Mouse (Mus musculus) MEL (cell line): ENCODE data around the gene Senp1. TPM values are rescaled to one million over a fixed set of nuclear protein-coding genes. Genes with fewer than 3 reads are reported as not detected.

ENCODE experiments used
- DNase-seq: peaks from one replicate; pipeline ENCODE4 v3.0.0; 2011; ENCODE audit warnings: low read depth, low spot score
- H3K27ac ChIP-seq: 2 replicates; pipeline ENCODE4 v1.5.1; 2012; ENCODE audit warnings: low read depth, mild to moderate bottlenecking, control low read depth, low read length, moderate library complexity; ENCODE audit not compliant: control insufficient read depth
- H3K27me3 ChIP-seq, 2 experiments: fragments of 150-350 bp in 1 of 2; sonication (generic) in 1 of 2; 2 replicates each; pipeline ENCODE4 v1.6.1; 2012; ENCODE audit warnings: low read length in 2 of 2, mild to moderate bottlenecking in 2 of 2, improper control_type of control experiment in 1 of 2, moderate library complexity in 1 of 2; ENCODE audit not compliant: insufficient read depth in 2 of 2, control insufficient read depth in 1 of 2
- H3K36me3 ChIP-seq, 2 experiments: 2 replicates each; pipeline ENCODE4 v1.6.1; 2012 to 2014; ENCODE audit warnings: low read length in 2 of 2, improper control_type of control experiment in 1 of 2, inconsistent platforms in 1 of 2, mild to moderate bottlenecking in 1 of 2; ENCODE audit not compliant: insufficient read depth in 2 of 2, control insufficient read depth in 1 of 2
- H3K4me1 ChIP-seq, 2 experiments: fragments of 150-350 bp in 1 of 2; sonication (generic) in 1 of 2; 2 replicates each; pipeline ENCODE4 v1.6.1; 2012; ENCODE audit warnings: low read length in 2 of 2, improper control_type of control experiment in 1 of 2, mild to moderate bottlenecking in 1 of 2; ENCODE audit not compliant: insufficient read depth in 2 of 2, control insufficient read depth in 1 of 2
- H3K4me3 ChIP-seq, 2 experiments: fragments of 150-350 bp in 1 of 2; sonication (generic) in 1 of 2; 2 replicates each; pipeline ENCODE4 v1.5.1; 2012; ENCODE audit warnings: low read depth in 2 of 2, low read length in 2 of 2, mild to moderate bottlenecking in 2 of 2, moderate library complexity in 2 of 2, control low read depth in 1 of 2, improper control_type of control experiment in 1 of 2; ENCODE audit not compliant: control insufficient read depth in 1 of 2, insufficient read depth in 1 of 2
- H3K79me2 ChIP-seq: 2 replicates; pipeline ENCODE4 v1.6.1; 2012; ENCODE audit warnings: mild to moderate bottlenecking, low read length, moderate library complexity; ENCODE audit not compliant: control insufficient read depth, poor library complexity, insufficient read depth
- H3K9ac ChIP-seq: 2 replicates; pipeline ENCODE4 v1.6.1; 2012; ENCODE audit warnings: low read depth, mild to moderate bottlenecking, control low read depth, low read length, moderate library complexity; ENCODE audit not compliant: control insufficient read depth, poor library complexity, severe bottlenecking
- H3K9me3 ChIP-seq: fragments of 150-350 bp; sonication (generic); replicated peaks from 2 replicates; pipeline ENCODE4 v1.6.1; 2012; ENCODE audit warnings: mild to moderate bottlenecking, low read length, improper control_type of control experiment, moderate library complexity; ENCODE audit not compliant: insufficient read depth
- BHLHE40 ChIP-seq: IDR thresholded peaks from 2 replicates; pipeline ENCODE4 v1.6.1; 2012; ENCODE audit warnings: low read depth, mild to moderate bottlenecking, inconsistent platforms, low read length, improper control_type of control experiment, borderline replicate concordance
- CHD1 ChIP-seq: IDR thresholded peaks from 2 replicates; pipeline ENCODE4 v1.6.1; 2012; ENCODE audit warnings: low read depth, mild to moderate bottlenecking, inconsistent platforms, low read length, improper control_type of control experiment
- EP300 ChIP-seq, 2 experiments: IDR thresholded peaks; 2 replicates each; pipeline ENCODE4 v1.6.1; 2011; ENCODE audit warnings: improper control_type of control experiment in 2 of 2, low read length in 2 of 2, low read depth in 1 of 2, mild to moderate bottlenecking in 1 of 2
- MAFK ChIP-seq: IDR thresholded peaks from 2 replicates; pipeline ENCODE4 v1.6.1; 2011; ENCODE audit warnings: low read depth, mild to moderate bottlenecking, low read length, improper control_type of control experiment, borderline replicate concordance
- MAX ChIP-seq: IDR thresholded peaks from 2 replicates; pipeline ENCODE4 v1.6.1; 2011; ENCODE audit warnings: low read length, improper control_type of control experiment
- MEF2A ChIP-seq: IDR thresholded peaks from 2 replicates; pipeline ENCODE4 v1.6.1; 2014; ENCODE audit warnings: low read depth, mild to moderate bottlenecking, inconsistent platforms, low read length, improper control_type of control experiment; ENCODE audit not compliant: poor library complexity, insufficient replicate concordance, severe bottlenecking; ENCODE audit errors: extremely low read depth
- MXI1 ChIP-seq: IDR thresholded peaks from 2 replicates; pipeline ENCODE4 v1.6.1; 2011; ENCODE audit warnings: mild to moderate bottlenecking, low read depth, low read length, improper control_type of control experiment
- NELFE ChIP-seq: IDR thresholded peaks from 2 replicates; pipeline ENCODE4 v1.6.1; 2011; ENCODE audit warnings: low read depth, low read length, improper control_type of control experiment
- POLR2A ChIP-seq, 2 experiments: IDR thresholded peaks; 2 replicates each; pipeline ENCODE4 v1.6.1; 2011 to 2012; ENCODE audit warnings: low read length in 2 of 2, mild to moderate bottlenecking in 2 of 2, control low read depth in 1 of 2, improper control_type of control experiment in 1 of 2, low read depth in 1 of 2, moderate library complexity in 1 of 2; ENCODE audit not compliant: control insufficient read depth in 1 of 2, insufficient read depth in 1 of 2, poor library complexity in 1 of 2
- POLR2AphosphoS2 ChIP-seq: IDR thresholded peaks from 2 replicates; pipeline ENCODE4 v1.6.1; 2011; ENCODE audit warnings: low read length, improper control_type of control experiment
- SIN3A ChIP-seq: IDR thresholded peaks from 2 replicates; pipeline ENCODE4 v1.6.1; 2012; ENCODE audit warnings: low read length, improper control_type of control experiment, inconsistent platforms
- TBP ChIP-seq: IDR thresholded peaks from 2 replicates; pipeline ENCODE4 v1.8.0; 2011; ENCODE audit warnings: low read depth, low read length, improper control_type of control experiment
- UBTF ChIP-seq: IDR thresholded peaks from 2 replicates; pipeline ENCODE4 v1.6.1; 2012; ENCODE audit warnings: low read depth, mild to moderate bottlenecking, inconsistent platforms, low read length, improper control_type of control experiment, moderate library complexity, borderline replicate concordance; ENCODE audit not compliant: insufficient read depth
- USF2 ChIP-seq, 2 experiments: IDR thresholded peaks; 2 replicates each; pipeline ENCODE4 v1.6.1; 2011 to 2012; ENCODE audit warnings: improper control_type of control experiment in 2 of 2, low read length in 2 of 2, borderline replicate concordance in 1 of 2, inconsistent platforms in 1 of 2, low read depth in 1 of 2, mild to moderate bottlenecking in 1 of 2; ENCODE audit not compliant: insufficient read depth in 1 of 2
- ZNF384 ChIP-seq: IDR thresholded peaks from 2 replicates; pipeline ENCODE4 v1.6.1; 2012; ENCODE audit warnings: low read depth, mild to moderate bottlenecking, inconsistent platforms, low read length, improper control_type of control experiment
- polyA plus RNA-seq, 2 experiments: library from polyadenylated mRNA; stranded (reverse) in 1 of 2; unstranded in 1 of 2; fragments of >175 nt in 1 of 2; fragments of >200 nt in 1 of 2; gene quantifications; 2 replicates each; pipeline versions ENCODE4 v1.2.1 to v1.2.4; 2012; ENCODE audit warnings: low replicate concordance in 2 of 2, low read depth in 1 of 2; ENCODE audit not compliant: insufficient read length in 2 of 2, insufficient read depth in 1 of 2, missing spikeins in 1 of 2
- total RNA-seq: library from RNA; depleted of rRNA; stranded (reverse); fragments of 300-350 nt; gene quantifications from 2 replicates; pipeline ENCODE4 v1.2.3, GENCODE M21; 2012

Senp1 gene
- total and polyA plus RNA-seq, 3 experiments: 34.1 to 96.5 TPM; not detected in 1

GRCm38 (mm10) chr15:97991285-97991895 lies 102.2 kb downstream of the Senp1 start:
- Histone ChIP-seq H3K4me3 (no peak overlapping the region), H3K27me3 (peaks cover 0 to 1% of the 10 kb centered on the region in 2 experiments; a peak in 1 of 4 replicates), H3K36me3 (no peaks in the 10 kb centered on the region), H3K4me1 (peaks cover 0 to 3% of the 10 kb centered on the region in 2 experiments; a peak in 1 of 4 replicates), H3K79me2 (no peaks in the 10 kb centered on the region), H3K27ac (no peak overlapping the region), H3K9ac (no peak overlapping the region), H3K9me3 (no peaks in the 10 kb centered on the region)
- TF ChIP-seq TBP: no peak
- TF ChIP-seq BHLHE40: no peak
- TF ChIP-seq POLR2A (IDR thresholded peaks at IDR 0.05; ENCODE audit: control insufficient read depth in 1 of 2, insufficient read depth in 1 of 2, low read depth in 1 of 2, low read length in 2 of 2, poor library complexity in 1 of 2): no peak
- no peak for TF ChIP-seq MAFK
- no peak for TF ChIP-seq ZNF384
- TF ChIP-seq UBTF: no peak
- no peak for TF ChIP-seq EP300 (IDR thresholded peaks at IDR 0.05; ENCODE audit: low read depth in 1 of 2, low read length in 2 of 2)
- no peak for TF ChIP-seq MAX
- no peak for TF ChIP-seq CHD1
- no peak for TF ChIP-seq USF2 (IDR thresholded peaks at IDR 0.05; ENCODE audit: borderline replicate concordance in 1 of 2, insufficient read depth in 1 of 2, low read depth in 1 of 2, low read length in 2 of 2)
- TF ChIP-seq NELFE: no peak
- no peak for TF ChIP-seq MEF2A
- no peak for DNase-seq

- H3K79me2 ChIP-seq: no peaks in the 10 kb centered on the region
- H3K36me3 ChIP-seq: no peaks in the 10 kb centered on the region
- TF ChIP-seq ZNF384 (no peak), SIN3A (no peak), MXI1 (no peak), POLR2AphosphoS2 (no peak)
- no peaks in the 10 kb centered on the region for H3K9me3 ChIP-seq
- peaks cover 0 to 1% of the 10 kb centered on the region in 2 experiments; a peak in 1 of 4 replicates for H3K27me3 ChIP-seq
- H3K9ac ChIP-seq: no peak overlapping the region
- H3K4me3 ChIP-seq: no peak overlapping the region
- no peak overlapping the region for H3K27ac ChIP-seq
- H3K4me1 ChIP-seq: peaks cover 0 to 3% of the 10 kb centered on the region in 2 experiments; a peak in 1 of 4 replicates
- DNase-seq: no peak
These were observed 102.8 kb downstream of the Senp1 start for GRCm38 (mm10) chr15:97990721-97991120.
